Mouse (Mus musculus) layer of hippocampus, postnatal 10 days (tissue): ENCODE results near the gene Ucn. TPM values are rescaled to one million over a fixed set of nuclear protein-coding genes. Genes with fewer than 3 reads are reported as not detected.

Experiments
- DNase-seq, 2 experiments: peaks; one replicate each; pipeline ENCODE4 v3.0.0; 2021; ENCODE audit warnings: low spot score in 2 of 2
- total RNA-seq, 2 experiments: library from RNA; stranded (reverse); gene quantifications; 2 replicates each; pipeline ENCODE4 v1.2.3; 2021

Gene Ucn
- total RNA-seq, 2 experiments from 2014 or later, result not detected

DNA sequence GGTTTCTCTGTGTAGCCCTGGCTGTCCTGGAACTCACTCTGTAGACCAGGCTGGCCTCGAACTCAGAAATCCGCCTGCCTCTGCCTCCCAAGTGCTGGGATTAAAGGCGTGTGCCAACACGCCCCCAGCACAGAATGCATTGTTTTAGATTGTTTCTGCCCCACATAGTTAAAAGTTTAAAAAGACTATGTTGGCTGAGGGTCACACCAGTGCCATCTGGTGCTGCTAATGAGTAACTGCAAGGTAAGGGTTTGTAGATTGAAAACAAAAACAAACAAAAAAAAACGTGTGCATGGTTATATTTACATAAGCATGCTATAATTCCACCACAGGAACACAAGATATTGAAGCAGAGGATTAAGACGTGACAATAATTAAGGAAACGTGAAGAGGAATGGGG is 27.8 kb downstream of the Ucn start:
- no peak for DNase-seq

DNA sequence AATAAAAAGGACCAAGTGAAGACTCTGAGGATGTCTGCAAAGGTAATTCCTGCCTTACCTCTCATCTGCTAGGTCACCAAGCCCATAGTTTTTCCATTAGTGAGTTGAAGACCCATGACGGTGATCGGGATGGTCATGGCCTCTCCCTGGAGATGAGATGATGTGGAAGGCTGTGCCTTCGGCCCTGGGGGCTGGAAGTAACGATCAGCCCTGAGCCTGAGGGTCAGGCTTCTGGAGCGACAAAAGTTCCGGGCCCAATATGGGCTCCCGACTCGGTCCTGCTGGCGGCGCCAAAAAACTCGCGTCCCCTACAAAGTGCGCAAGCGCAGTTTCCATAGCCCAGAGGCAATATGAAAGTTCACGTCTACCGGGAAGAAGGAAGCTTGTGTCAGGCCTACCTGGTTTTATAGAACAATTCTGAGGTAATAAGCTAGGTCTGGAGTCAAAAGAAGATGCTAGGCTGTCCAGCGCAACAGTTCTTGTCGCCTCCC is 30.6 kb downstream of the Ucn start, which contains the start of gene Slc30a3:
Slc30a3 (minus strand) TSS at position 238 of the 491 bp plus-strand sequence.
- DNase-seq, result no peak

DNA sequence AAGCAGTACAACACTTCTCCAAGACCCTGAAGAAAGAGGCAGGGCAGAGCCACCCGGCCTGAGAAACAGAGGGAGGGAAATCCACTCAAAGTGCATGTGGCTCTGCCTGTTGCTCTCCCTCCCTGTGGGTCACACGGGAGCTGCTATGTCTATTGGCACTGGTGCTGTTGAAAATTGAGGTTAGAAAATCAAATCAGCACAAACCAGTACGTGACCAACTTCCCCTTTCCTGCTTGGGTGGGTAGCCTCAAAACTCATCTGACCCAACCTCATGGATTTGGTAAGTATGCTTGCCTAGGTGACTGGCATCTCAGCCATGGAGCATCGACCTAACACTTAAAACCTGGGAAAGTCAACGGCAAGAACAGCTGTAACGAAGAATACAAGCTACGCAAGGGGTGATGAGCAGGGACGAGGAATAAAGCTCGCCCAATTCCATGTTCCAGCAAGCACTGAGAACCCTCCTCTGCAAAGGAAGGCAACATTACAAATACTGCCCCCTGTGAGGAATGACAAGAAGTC is 32.8 kb downstream of the Ucn start, which contains the start of gene Dnajc5g:
Dnajc5g (plus strand) TSS at position 472 of the 522 bp plus-strand sequence.
- no peak for DNase-seq

DNA sequence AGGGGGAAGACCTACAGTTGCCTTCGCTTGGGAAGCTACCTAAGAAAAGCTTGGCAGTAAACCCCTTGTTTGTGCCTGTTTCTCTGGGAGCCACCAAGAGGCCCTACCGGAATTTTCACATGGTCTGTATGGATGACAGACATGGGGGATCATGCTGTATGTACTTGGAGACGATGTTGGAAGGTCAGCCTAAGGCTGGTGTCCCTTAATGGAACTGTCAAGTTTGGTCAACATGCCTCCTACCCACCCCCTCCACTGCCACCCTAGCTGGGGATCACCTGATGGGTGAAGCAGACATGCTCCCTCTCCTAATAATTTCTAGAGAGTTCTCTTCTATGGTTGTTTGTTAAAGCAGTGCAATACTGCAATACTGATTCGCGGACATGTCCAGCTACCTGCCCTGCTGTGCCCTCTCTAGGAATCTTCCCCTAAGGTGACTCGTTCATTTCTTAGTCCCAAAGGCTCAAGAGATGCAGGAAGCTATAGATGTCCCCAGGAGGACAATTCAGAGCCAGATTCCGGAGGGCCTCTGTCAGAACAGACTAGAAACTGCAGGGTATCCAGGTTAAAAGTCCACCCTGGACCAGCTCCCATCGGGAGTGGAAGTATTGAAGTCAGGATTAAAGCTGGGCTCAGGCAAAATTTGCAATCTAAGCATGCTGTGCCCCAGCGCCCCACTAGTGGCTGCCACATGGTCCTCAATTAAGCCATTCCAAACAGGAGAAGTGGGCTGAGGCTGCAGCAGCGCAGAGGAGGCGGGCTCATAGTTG is 42.7 kb downstream of the Ucn start:
- DNase-seq, result no peak

- peak; percentile 57 to 61 for DNase-seq
Observed at GRCm38 (mm10) chr5:31094799-31095691, 43.6 kb downstream of the Ucn start.

GRCm38 (mm10) chr5:31094100-31094798 is 44.4 kb downstream of the Ucn start:
- no peak for DNase-seq

GRCm38 (mm10) chr5:31093151-31094041 is 45.2 kb downstream of the Ucn start:
- DNase-seq, result peak; percentile 52 to 60

DNA sequence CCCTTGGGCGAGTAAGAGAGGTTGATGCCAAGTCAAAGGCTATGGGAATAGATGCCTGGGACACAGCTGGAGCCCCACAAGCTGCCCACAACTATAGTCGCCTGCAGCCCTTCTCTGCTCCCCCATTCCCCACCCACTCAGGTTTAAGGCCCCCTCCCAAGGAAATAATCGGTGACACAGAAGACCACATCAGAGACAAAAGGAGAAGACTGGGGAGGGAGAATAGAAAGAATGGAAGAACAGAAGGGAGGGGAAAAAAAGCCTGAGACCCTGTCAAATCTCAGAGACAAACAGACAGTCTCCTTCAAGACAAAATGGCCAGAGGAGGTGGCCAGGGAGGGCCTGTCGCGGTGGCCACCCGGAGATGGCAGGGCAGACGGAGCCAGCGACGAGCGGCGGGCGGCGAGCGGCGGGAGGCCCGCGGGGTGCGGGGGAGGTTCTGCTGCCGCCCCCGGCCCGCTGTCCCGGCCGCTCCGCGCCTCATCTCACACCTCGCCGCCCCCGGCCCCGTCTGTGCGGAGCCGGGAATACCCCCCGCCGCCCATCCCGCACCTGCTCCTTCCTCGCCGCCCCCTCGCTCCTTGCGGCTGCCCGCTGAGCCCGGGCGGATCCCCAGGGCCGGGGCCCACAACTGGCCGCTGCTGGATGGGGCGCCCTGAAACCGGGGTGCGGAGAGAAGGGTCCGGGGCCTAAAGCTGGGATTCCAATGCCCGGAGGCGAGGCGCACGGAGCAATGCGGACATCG is 46.2 kb downstream of the Ucn start:
- DNase-seq, result no peak

Other genes with a start within 250 kb of the Ucn start
- 10 to 100 TPM; 91.7 to 98.2 TPM for gene Ost4, start 231.0 kb downstream of the Ucn start, total RNA-seq
- gene Emilin1, start 225.4 kb downstream of the Ucn start, total RNA-seq, result 1 to 10 TPM; 5.7 to 6.5 TPM
- gene Khk, start 217.4 kb downstream of the Ucn start, total RNA-seq, result 10 to 100 TPM in 1 of 2 experiments, 1 to 10 TPM in 1; 8.0 to 12.7 TPM
- gene Cgref1, start 193.2 kb downstream of the Ucn start, total RNA-seq, result 10 to 100 TPM; 39.6 to 43.0 TPM
- 100 to 1,000 TPM; 116 to 125 TPM for gene Preb, start 178.5 kb downstream of the Ucn start, total RNA-seq
- not detected for gene Tcf23, start 170.2 kb downstream of the Ucn start, total RNA-seq
- gene Atraid, start 90.5 kb downstream of the Ucn start, total RNA-seq, result 10 to 100 TPM; 80.1 to 86.1 TPM
- 10 to 100 TPM; 14.2 to 16.6 TPM for gene Slc5a6, start 89.9 kb downstream of the Ucn start, total RNA-seq
- gene Cad, start 84.0 kb downstream of the Ucn start, total RNA-seq, result 10 to 100 TPM; 21.2 to 23.2 TPM
- not detected for gene Dnajc5g, start 32.5 kb downstream of the Ucn start, total RNA-seq
- gene Slc30a3, start 30.6 kb downstream of the Ucn start, total RNA-seq, result 10 to 100 TPM; 41.0 to 47.6 TPM
- not detected for gene Trim54, start 22.1 kb downstream of the Ucn start, total RNA-seq
- 10 to 100 TPM; 36.3 to 41.4 TPM for gene Mpv17, start 15.4 kb upstream of the Ucn start, total RNA-seq
- gene Gm29609, start 41.1 kb upstream of the Ucn start, total RNA-seq, result 1 to 10 TPM; 2.2 to 2.6 TPM
- 10 to 100 TPM; 57.4 to 66.3 TPM for gene Gtf3c2, start 41.3 kb upstream of the Ucn start, total RNA-seq
- 10 to 100 TPM; 77.1 to 83.3 TPM for gene Snx17, start 54.4 kb upstream of the Ucn start, total RNA-seq
- 10 to 100 TPM; 53.0 to 62.7 TPM for gene Eif2b4, start 54.6 kb upstream of the Ucn start, total RNA-seq
- 10 to 100 TPM; 28.9 to 33.1 TPM for gene Zfp513, start 63.5 kb upstream of the Ucn start, total RNA-seq
- 100 to 1,000 TPM; 102 to 107 TPM for gene Ppm1g, start 81.9 kb upstream of the Ucn start, total RNA-seq
- gene Nrbp1, start 102.0 kb upstream of the Ucn start, total RNA-seq, result 10 to 100 TPM; 76.3 to 76.6 TPM
- gene Gm9970, start 102.4 kb upstream of the Ucn start, total RNA-seq, result not detected
- gene Krtcap3, start 112.9 kb upstream of the Ucn start, total RNA-seq, result 1 to 10 TPM; 2.3 to 2.9 TPM
- 10 to 100 TPM; 68.7 to 70.3 TPM for gene Ift172, start 152.3 kb upstream of the Ucn start, total RNA-seq
- 100 to 1,000 TPM; 164 to 185 TPM for gene Fndc4, start 157.3 kb upstream of the Ucn start, total RNA-seq
- under 1 TPM; 0.09 to 0.25 TPM for gene Gckr, start 158.6 kb upstream of the Ucn start, total RNA-seq